Mouse (Mus musculus): ENCODE measurements around the gene Thpo.

Thpo gene

DNA sequence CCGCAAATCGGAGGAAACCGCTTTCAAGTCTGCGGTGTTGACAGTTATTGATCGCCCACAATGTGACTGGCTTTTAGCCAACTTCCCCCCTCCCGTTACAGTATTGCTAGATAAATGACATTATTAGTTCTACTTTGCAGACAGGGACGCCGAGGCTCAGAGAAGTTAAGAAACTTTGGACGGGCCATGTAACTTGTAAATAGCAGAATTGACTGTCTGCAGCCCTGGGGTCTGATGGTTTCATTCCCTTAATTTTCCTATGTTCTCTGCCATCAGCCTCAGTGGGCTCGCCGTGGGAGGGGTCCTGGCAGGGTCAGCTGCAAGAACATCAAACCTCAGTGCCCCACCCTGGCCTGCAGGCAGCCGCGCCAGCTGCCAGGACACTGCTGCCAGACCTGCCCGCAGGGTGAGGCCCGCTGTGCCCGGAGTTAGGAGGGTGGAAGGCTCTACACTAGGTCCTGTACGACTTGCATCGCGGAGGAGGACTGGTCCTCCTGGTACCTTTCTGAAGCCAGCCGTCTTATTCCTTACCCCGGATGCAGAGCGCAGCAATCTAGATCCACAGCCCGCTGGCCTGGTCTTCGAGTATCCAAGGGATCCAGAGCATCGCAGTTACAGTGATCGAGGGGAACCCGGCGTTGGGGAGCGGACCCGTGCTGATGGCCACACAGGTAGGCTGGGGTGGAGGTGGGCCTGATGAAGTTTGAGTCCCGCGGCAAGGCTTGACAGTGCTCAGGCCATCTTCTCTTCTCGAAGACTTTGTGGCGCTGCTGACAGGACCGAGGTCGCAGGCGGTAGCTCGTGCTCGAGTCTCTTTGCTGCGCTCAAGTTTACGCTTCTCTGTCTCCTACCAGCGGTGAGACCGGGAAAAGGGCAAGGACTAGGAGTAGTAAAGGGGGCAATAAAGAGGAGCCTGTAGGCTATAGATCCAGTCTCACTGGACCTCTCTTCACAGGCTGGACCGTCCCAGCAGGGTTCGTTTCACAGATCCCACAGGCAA, at the start of gene Thpo:
Gene Thpo (minus strand): TSS at position 781 of the 1,000 bp plus-strand sequence.
- CTCF ChIA-PET: no interaction called here

GRCm38 (mm10) chr16:20783891-20784290, 49.6 kb upstream of the Thpo start:
- CTCF ChIA-PET: no interaction called here

DNA sequence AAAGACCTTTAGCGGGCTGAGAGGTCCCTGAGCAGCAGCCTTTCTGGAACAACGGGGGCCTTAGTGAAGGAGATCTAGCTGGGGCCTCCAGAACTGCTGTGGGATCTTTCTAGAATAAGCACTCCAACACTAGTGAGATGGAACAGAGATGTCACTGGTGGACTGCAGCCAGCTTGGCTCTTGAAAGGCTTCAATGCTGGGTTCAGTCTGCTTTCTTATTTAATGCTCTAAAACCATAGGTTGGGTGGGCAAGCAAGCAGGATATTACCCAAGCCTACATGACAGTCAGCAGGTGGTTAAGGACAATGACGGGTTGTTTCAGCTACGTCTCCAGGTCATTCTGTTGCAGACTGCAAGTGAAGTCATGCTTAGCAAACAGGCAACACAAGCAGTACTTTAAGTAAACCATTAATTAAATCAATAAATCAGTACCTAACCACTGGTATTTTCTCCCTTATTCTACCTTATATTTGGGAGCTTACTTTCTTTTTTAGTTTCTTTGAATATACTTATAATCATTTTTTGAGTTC, 46.9 kb upstream of the Thpo start:
- CTCF ChIA-PET: no interaction called here

GRCm38 (mm10) chr16:20779846-20780245, 45.5 kb upstream of the Thpo start:
- CTCF ChIA-PET: no interaction called here

- CTCF ChIA-PET: interaction anchor here (0.7 kb wide), 1 partner anchor 17 kb away, joined by 5 read pairs; no protein-coding TSS in a partner anchor
These were observed 40.7 kb upstream of the Thpo start for GRCm38 (mm10) chr16:20775021-20775420.

DNA sequence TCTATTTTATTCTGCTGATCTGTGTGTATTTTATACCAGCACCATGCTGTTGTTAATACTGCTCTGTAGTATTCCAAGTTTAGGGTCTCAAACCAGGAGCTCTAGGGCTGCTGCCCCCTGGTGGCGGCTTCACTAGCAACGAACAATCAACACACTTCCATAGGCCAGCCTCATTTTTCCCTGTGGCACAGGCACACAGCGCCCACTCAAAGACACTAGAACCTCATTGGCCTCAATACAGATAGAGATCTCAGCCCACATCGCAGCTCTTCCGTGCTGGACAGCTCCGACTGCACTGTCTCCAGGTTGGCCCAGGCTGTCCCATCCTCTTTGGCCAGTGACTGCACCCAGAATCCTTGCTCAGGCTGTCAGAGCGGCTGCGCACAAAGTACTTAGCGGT, 30.9 kb upstream of the Thpo start:
- CTCF ChIA-PET: interaction anchor here (0.6 to 2.0 kb wide), 4 partner anchors 54 to 1585 kb away, joined by 3 to 8 read pairs (median 3); no protein-coding TSS in a partner anchor

DNA sequence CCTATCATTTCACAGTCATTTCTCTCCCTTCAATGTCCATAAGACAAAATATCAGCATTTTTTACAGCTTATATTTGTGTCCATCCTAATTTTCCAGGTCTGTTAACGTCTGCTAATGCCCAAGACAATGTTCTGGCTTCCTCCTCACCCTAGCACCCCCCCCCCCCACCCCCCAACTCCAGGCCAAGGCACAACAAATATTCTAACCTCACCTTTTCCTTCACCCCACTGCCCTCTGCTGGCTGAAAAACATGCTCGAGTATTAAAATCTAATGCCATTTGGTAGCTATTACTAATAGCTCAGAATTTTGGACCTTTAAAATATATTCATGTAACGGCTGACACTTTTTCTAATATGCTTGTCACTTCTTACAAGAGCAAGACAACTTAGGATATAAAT, 27.4 kb upstream of the Thpo start:
- CTCF ChIA-PET: interaction anchor here (0.6 to 1.3 kb wide), 5 partner anchors 33 to 340 kb away, joined by 3 to 6 read pairs (median 3); no protein-coding TSS in a partner anchor

DNA sequence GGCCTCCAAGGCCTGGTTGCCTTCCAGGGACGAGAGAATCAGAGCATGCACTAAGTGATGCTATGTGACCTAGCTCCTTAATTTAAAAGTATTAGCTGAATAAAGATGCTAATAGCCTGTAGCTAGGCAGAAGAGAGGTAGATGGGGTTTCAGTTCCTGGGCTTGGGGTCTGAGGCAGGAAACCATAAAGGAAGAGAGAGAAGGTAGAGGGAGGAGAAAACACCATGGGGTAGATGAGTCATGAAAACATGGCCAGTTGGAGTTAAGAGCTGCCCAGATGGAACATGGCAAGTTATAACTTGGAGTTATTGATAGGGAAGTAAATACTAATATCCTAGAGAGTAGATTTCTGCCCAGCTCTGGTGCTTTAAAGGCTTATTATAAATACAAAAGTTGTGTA, 23.1 kb upstream of the Thpo start:
- CTCF ChIA-PET: interaction anchor here (0.5 kb wide), 1 partner anchor 18 kb away, joined by 5 read pairs; no protein-coding TSS in a partner anchor

GRCm38 (mm10) chr16:20756052-20756451, 21.7 kb upstream of the Thpo start:
- CTCF ChIA-PET: no interaction called here

DNA sequence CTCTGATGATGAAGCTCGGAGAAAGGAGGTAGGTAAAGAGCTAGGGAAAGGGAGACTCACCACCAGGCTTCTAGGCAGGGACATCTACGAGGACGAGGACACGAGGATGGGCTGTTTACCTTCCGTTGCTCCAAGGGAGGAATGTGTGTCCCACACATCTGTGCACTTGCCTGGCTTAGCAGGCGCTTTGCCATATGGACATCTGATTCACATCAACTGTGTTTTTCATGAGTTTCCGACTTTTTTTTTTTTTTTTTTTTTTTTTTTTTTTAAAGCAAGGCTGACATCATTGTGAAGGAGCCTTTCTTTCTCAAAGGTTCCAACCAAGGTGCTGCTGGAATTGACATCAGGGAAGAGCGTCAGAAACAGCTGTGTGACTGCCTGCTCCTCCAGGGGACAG, 16.2 kb upstream of the Thpo start:
- CTCF ChIA-PET: no interaction called here

GRCm38 (mm10) chr16:20746641-20747040, 12.3 kb upstream of the Thpo start:
- CTCF ChIA-PET: no interaction called here

DNA sequence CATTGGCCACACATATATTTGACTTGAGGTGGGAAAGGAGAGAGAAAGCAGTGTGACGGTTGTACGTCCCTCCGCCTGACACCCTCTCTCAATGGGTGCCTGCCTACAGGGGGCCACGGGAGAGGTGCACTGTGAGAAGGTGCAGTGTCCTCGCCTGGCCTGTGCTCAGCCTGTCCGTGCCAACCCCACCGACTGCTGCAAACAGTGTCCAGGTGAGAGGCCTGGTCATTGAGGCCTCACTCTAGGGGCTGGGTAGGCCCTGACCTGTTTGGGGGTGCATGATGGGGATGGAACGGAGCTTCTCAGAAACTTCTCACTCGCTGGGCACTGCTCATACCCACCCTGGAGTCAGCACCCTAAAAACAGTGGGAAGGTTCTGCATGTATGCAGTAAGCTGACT, 5.5 kb upstream of the Thpo start:
- CTCF ChIA-PET: no interaction called here

DNA sequence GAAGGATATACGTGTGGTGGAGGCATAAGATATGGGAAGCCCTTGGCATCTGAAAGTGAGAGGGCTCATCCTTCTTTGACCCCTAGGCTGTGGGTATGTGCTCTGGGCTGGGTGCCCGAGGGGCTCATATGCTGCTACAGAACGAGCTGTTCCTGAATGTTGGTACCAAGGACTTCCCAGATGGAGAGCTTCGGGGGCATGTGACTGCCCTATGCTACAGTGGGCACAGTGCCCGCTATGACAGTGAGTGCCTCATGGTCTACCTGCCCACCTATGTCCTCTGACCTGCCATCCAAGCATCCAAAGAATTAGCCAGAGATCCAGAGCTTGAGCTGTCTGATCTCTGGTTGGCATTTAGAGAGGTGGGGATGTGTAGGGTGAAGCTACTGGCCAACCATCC, 2.5 kb upstream of the Thpo start:
- CTCF ChIA-PET: no interaction called here

DNA sequence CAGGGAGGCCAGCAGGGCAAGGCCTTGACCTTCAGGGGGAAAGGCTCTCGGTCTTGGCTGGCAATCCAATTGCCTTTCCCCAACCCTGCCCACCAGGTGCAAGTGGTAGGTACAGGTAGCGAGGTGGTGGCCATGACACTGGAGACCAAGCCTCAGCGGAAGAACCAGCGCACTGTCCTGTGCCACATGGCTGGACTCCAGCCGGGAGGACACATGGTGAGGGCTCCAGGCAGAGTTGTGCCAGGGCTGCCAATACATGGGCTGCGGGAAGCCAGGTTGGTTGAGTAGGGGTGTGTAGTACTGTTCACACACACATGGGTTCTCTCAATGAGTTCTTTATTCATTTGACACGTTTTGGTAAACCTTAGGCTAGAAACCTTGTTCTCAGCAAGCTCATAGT, 1.9 kb upstream of the Thpo start:
- CTCF ChIA-PET: no interaction called here

GRCm38 (mm10) chr16:20735651-20736050, 1.3 kb upstream of the Thpo start:
- CTCF ChIA-PET: no interaction called here

DNA sequence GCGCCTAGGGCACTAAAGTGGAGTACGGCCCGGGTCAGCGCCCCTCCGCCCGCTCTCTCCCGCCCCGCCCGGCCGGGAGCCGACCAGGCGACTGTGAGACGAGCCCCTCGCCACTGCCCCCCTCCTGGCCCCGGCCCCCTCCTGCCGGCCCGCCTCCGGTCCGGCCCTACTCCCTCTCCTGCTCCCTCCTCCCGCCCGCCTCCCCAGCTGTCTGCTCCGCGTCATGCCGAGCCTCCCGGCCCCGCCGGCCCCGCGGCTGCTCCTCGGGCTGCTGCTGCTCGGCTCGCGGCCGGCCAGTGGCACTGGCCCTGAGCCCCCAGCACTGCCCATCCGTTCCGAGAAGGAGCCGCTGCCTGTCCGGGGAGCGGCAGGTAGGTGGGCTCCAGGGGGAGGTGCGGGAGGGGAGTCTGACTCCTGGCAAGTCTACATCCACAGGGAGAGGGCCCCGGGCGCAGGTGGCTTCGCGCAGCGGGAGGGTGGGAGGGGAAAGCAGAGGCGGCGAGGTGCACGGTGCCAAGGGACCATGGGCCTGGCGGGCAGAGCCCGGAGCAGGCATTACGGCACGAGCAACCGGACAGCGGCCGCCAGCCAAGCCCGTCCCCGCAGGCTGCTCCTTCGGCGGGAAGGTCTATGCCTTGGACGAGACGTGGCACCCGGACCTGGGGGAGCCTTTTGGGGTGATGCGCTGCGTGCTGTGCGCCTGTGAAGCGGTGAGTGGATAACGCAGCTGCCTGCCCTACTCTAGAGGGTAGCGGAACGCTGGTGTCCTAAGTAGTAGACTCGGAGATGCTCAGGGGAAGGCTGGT, 1.2 kb downstream of the Thpo start, which contains the start of gene Chrd:
Gene Chrd (plus strand): TSS at position 203 of the 806 bp plus-strand sequence.
- CTCF ChIA-PET: no interaction called here

DNA sequence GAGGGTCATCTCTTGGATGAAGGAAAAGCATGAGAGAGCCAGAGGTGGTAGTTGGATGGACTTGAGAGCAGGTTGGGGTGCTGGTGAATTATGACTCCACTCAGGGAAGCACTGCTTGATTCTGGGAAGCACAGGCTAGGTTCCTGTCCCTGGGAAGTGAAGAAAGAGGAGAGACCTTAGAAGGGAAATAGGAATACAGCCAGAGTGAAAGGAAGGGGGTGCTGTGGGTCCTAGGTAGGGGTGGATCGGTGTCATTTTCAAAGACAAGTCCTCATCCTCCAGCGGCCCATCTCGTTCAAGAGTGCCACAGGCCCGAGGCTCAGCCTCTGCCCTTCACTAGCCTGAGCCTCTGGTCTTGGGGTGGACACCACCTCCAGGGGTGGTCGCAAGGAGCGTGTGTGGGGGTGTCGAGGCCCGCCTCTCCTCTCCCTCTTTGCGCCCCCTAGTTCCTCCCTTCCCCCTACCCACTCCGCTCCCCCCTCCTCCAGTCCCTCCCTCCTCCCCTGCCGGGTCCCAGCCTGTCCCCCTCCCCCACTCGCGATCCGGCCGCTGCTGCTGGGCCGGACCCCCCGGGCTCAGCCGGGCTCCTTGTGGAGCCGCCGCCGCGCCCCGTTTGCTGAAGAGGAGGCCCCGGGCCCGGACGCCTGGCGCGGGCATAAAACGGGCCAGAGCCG, 1.9 kb downstream of the Thpo start:
- CTCF ChIA-PET: no interaction called here

- CTCF ChIA-PET: no interaction called here
These were observed 2.6 kb downstream of the Thpo start for GRCm38 (mm10) chr16:20731688-20732087.

GRCm38 (mm10) chr16:20730293-20730711, 4.0 kb downstream of the Thpo start:
- CTCF ChIA-PET: no interaction called here

DNA sequence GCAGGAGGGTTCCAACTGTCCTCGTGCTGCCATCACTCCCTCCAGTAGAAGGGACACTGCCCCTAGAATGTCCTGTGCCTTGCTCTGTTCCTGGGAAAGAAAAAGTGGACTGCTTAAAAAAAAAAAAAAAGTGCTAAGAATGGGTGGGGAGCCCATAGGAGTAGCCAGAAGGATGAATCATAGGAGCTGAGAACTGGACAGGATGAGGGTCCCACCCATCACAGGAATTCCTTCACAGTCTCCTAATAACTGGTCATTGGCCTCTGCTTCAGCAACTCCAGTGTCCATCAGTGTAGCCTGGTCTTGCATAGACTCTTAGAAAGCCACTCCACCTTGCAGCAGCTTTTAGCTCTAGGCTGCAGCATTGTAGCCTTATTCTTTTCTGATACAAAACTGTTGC, 7.9 kb downstream of the Thpo start:
- CTCF ChIA-PET: interaction anchor here (0.6 kb wide), 1 partner anchor 35 kb away, joined by 3 read pairs; no protein-coding TSS in a partner anchor

- CTCF ChIA-PET: no interaction called here
These were observed 8.6 kb downstream of the Thpo start for GRCm38 (mm10) chr16:20725750-20726149.

DNA sequence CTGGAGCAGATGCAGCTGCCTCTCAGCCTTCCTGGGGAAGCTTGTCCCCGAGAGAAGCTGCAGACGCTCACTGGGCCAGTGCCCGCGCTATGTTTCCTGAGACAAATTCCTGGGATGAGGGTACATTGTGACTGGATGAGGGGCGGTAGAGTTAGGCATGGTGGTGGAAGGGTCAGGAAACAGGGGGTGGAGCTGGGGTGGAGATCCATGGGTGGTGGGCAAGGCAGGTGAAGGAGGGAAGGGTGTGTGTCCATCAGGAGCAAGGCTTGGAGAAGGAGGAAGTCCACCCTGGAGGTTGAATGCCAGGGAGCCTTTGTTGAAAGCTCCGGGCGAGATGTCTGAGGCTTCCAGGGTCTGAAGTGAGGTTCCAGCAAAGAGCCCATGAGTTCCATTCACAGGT, 9.0 kb downstream of the Thpo start:
- CTCF ChIA-PET: no interaction called here

Measured in spleen, embryonic (tissue).